Mouse (Mus musculus) A20 (cell line): ENCODE measurements around the gene Cyp2b10.
A peak's percentile ranks its signal among the peaks of the same experiment; 100 is the strongest.

Experiments used
- DNase-seq: peaks from one replicate; pipeline ENCODE4 v3.0.0-alpha.2; 2011; ENCODE audit warnings: low read depth, low spot score

Cyp2b10 gene

DNA sequence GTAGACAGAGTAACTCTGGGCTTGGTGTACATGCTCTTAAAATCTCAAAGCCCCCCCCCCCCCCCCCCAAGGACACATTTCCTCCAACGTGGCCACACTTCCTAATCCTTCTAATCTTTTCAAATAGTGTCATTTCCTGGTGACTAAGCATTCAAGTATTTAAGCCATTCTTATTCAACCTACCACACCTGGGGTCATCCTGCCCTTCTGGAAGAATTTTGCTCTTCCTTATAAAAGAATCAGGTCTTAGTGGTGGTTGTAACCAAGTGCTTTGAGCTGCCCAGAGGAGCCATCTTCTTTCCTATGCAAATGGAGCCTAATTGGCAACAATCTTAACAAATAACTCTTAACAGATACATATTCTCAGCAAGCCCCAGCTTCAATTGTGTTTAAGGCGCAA lies 12.6 kb downstream of the Cyp2b10 start:
- DNase-seq, result no peak

DNA sequence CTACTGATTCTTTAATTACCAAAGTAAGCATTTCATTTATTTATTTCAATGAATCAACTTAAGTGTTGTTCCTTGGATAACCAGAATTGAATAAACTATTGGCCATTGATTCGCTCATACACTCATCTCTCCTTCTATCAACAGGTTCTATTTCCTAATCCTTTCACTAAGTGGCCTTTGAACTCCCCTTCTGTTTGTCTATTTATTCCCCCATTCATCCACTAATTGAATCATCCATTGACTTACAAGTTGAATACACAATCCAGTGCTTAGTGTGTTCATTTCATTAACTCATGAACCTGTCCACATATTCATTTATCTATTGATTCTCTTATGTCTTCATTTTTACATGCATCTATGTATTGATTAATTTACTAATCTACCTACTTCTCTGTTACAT lies 18.7 kb downstream of the Cyp2b10 start:
- no peak for DNase-seq

DNA sequence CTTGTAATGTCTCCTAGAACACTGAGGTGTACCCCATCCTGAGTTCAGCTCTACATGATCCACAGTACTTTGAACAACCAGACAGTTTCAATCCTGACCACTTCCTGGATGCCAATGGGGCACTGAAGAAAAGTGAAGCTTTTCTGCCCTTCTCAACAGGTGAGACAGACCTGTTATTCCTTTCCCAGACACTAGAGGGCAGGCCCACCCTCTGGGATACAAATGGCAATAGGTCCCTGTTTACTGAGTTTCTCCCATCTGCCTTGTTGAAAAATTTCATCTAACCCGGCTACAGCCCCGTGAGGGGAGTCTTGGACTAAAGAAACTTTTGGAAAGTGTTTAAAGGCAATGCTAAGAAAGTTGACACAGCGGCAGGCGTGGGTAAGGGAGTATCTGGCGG lies 19.9 kb downstream of the Cyp2b10 start:
- DNase-seq, result peak; percentile 18

- no peak for DNase-seq
These were observed 22.0 kb downstream of the Cyp2b10 start for GRCm38 (mm10) chr7:25919467-25919866.

- no peak for DNase-seq
These were observed 47.9 kb downstream of the Cyp2b10 start for GRCm38 (mm10) chr7:25945274-25945673.
